Mouse (Mus musculus) ES-Bruce4 (cell line): ENCODE data around the gene Tbck.

Experiments
- CTCF ChIP-seq: IDR thresholded peaks from one replicate; pipeline ENCODE4 v1.8.1; 2011; ENCODE audit warnings: low read depth, low read length
- EP300 ChIP-seq: IDR thresholded peaks from 2 replicates; pipeline ENCODE4 v1.6.1; 2011; ENCODE audit warnings: low read depth, low read length; ENCODE audit not compliant: insufficient read depth
- POLR2A ChIP-seq: IDR thresholded peaks from one replicate; pipeline ENCODE4 v1.8.1; 2011; ENCODE audit warnings: low read length; ENCODE audit not compliant: insufficient read depth

DNA sequence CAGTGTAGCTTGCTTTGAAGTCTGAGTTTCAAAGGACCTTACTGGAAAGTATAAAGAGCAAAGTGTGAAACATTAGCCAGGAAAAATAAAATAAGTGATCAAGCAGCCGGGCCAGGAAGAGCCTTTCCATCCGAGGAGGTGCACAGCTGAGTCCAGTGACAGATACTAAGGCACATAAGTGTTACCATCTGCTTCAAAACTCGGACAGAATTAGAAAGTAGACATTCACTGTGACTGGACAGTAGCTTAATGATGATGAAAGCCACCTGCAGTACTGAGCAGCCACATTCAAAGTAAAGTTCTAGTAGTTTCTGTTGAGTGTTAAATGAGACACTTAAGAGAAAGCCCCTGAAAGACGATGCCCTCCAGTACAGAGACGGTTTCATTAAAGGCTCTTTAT is 30.0 kb downstream of the Tbck start:
- TF ChIP-seq EP300 = no peak
- TF ChIP-seq CTCF = no peak
- no peak for TF ChIP-seq POLR2A
